Mouse (Mus musculus): ENCODE results near the gene Slc16a4. TPM values are rescaled to one million over a fixed set of nuclear protein-coding genes. Genes with fewer than 3 reads are reported as not detected.
A peak's percentile ranks its signal among the peaks of the same experiment; 100 is the strongest.
"Not testable (repeated sequence)": the region's sequence is repeated elsewhere in the genome, so short reads cannot be mapped to it uniquely, and the experiment has no call there.

Slc16a4 gene
- total RNA-seq, 2 experiments from 2014 or later = 0.35 to 0.53 TPM

DNA sequence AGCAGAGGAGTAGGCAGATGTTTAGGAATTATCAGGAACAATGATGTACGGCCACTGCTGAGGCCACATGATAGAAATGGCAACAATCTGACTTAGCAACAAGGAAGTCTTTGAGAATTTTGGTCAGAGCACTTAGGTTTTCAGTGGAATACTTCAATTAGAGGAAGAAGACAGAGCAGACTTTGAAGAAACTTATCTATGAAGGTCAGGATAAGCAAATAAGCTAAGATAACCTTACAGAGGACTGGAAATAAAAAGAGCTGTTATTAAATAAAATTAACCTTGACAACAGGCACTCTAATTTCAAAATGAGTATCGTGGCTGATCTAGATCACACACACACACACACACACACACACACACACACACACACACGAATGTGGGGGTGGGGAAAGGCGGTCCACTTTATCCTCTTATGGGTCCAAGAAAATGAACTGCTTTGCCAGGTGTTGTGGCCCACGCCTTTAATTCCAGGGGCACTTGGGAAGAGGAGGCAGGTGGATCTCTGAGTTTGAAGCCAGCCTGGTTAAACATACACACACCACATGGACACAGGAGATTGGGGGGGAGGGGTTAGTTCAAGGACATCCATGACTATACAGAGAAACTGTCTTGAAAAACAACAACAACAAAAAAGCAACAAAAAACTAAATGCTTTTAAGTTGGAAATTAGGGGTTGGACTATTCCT, 4.8 kb downstream of the Slc16a4 start:
- no peak for DNase-seq (ENCODE audit: low spot score in 2 of 2)

DNA sequence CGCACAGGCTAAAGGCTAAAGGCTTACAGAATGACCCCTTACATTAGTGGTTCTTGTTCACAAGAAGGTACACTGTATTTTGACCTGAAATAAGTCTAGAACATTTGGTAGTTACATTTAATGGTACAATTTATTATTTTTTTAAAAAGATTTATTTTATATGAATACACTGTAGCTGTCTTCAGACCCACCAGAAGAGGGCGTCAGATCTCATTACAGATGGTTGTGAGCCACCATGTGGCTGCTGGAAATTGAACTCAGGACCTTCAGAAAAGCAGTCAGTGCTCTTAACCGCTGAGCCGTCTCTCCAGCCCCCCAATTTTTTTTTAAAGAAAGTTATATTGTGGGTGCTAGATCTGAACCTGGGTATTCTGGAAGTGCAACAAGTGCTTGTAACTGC, 5.9 kb downstream of the Slc16a4 start:
- not testable (repeated sequence) for DNase-seq (ENCODE audit: low spot score in 2 of 2)

DNA sequence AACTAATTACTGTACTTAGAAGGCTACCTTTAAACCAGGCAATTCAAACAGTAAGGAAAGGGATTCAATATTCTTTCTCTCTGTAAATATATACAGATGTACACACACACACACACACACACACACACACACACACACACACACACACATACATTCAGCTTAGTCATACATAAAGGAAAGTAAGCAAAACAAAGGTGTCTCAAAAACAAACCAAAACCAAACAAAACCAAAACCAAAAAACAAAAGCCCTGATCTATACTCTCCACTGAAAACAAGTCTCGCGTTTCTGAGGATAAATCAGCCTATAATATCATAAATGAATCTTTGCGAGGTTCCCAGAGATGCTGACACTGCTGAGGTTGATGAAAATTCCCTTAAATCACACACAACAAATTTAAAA, 26.3 kb downstream of the Slc16a4 start:
- no peak for DNase-seq (ENCODE audit: low spot score in 2 of 2)

DNA sequence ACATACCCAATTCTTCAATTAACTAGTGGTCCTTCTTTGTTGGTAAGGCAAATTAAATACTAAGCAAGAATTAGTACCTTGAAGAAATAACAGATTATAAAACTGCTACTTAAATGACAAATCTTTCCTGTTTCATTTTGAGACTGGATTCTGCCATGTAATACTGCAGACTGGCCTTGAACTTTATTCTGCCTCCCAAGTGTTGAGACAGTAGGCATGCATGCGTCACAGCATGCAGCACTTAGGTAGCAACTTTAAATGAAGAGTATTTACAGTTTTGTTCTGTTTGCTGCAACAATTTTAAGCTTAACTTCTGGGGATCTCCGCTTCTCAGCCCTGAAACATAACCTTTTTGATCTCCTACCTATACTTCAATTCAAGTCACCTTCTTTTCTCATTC, 30.1 kb downstream of the Slc16a4 start:
- no peak for DNase-seq (ENCODE audit: low spot score in 2 of 2)

DNA sequence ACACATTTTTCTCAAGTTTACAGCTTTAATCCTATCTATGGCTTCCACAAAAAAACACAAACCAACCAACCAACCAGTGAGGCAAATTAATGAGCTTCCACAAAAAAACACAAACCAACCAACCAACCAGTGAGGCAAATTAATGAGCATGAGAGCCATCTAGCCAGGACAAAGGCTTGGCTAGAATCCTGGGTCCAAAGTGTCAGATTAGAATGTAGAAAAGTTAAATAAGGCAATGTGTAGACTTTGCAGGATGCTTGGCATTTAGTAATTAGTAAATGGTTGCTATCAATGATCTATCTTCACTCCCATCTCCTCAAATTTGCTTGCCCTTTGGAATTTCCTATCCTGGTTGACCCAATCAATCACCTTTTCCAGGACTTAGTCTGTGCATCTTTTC, 30.7 kb downstream of the Slc16a4 start:
- no peak for DNase-seq (ENCODE audit: low spot score in 2 of 2)

DNA sequence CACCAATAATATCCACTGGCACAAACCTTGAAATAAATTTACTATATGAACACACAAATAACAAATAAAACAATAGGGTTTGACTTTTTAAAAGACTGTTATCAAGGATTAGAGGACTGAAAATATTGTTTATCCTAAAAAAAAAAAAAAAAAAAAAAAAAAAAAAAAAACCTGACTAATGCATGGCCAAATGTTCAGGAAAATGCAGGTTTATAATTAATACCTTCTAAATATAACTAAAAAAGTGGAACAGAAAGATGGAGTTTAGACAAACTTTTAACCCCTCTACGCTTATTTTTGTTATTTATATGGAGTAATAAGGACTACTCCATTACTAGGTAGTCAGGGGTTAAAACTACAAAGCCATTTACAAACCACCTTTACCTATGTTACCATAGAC, 35.4 kb downstream of the Slc16a4 start:
- no peak for DNase-seq (ENCODE audit: low spot score in 2 of 2)

DNA sequence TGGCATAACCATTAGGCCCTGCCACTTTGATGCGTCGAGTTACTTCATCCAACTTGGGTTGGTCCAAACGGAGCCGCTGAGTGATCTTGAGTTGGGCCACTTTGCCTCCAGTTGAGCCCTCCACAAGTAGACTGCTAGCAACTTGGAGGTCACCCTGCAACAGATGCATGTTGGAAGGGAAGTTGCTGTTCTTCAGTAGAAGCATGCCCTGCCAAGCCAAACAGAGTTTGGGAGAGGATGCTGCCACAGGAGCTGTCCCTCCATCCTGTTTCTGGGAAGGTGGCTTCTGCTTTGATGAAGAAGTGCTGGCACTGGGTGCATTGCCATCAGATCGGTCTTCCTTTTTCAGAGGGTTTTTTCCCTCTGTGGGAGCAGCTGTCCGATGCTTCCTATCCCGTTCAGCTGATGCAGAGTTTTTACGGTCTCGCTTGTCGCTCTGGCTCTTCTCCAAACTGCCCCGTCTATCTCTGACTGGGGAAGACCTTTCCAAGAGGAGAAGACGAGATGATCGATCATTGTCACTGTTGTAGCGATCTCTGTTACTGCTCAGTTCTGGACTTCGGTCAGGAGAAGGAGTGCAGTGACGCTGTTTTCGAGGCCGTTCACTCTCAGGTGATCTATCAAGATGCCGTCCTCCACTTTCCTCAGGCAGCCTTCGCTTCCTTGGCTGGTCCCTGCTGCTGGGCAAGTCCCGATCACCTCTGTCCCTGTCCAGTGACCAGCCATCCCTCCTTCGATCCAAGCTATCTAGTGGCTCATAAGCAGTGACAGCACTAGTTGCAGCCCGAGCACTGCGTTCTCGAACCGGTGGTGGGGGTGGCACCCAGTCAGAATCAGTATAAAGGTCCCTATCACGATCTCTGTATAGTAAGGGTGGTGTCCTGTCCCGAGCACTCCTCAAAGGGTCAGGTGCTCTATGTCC, 39.7 kb downstream of the Slc16a4 start:
- peak; percentile 24 to 32 for DNase-seq (ENCODE audit: low spot score in 2 of 2)

DNA sequence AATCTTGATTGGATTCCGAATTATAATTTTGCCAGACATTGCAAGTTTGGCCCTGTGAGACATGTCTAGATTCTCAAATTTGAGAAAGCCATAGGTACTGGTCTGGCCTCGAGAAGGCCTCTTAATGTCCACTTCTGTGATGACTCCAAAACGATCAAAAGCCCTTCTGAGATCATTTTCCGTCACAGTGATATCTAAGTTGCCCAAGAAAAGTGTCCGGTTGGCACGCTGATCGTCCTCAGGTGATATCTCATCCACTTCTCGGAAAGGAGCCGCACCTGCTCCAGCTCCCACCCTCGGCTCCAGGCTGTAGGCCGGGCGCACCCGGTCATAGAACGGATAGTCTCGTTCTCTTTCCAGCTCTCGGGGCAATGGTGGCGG, 40.7 kb downstream of the Slc16a4 start:
- DNase-seq (ENCODE audit: low spot score in 2 of 2) = no peak

DNA sequence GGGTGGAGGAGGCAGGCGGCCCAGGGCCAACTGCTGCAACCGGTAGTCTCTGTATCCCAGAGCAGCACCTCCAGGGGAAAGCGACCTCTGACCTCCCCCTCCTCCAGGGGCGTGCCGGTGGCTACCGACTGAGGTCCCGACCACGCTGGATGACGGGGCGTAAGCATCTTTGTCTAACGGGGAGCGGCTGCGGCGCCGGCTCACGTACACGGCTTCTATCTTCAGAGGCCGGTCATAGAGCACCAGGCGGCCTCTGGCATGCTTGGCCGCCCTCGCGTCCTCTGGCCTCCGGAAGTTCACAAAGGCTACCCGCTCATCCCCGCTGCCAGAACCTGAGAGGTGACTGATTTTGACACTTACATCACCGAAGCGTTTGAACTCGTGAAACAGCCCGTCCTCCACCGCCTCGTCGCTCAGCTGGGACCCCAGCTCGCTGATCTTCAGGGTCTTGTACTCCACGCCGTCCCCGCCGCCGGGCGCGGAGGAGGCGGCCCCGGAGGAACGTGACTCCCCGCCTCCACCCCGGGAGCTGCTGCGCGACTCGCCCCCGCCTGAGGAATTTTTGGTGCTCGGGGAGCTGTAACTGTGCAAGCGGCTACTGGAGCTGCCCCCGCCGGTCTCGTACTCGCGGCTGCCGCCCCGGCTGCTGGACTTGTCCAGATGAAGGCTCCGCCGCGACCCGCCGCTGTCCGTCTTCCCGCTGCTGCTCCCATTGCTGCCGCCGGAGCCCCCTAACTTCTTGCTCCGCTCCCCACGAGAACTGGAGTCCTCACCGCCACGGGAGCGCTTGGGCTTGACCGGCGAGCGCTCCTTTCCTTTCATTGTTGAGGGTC, 41.3 kb downstream of the Slc16a4 start:
- DNase-seq (ENCODE audit: low spot score in 2 of 2) = peak; percentile 51 to 69

DNA sequence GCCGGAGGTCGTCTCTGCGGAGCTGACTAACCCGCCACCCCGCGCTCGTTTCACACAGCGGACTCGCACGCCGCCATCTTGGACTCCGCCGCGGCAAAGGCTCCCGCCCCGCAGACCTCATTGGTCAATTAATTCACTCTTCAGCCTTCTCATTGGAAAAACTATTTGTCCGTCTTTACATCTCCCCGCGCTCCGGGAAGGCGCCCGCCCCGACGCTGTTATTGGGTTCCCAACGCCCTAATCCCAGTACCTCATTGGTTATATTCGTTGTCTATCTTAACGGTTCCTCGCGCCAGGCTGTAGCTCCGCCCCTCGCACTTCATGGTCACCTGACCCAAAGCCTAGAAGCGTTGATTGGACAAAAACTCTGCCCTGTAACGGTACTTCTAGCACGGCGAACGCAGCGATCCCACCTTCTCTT, 41.9 kb downstream of the Slc16a4 start:
- peak; percentile 83 to 84 for DNase-seq (ENCODE audit: low spot score in 2 of 2)

DNA sequence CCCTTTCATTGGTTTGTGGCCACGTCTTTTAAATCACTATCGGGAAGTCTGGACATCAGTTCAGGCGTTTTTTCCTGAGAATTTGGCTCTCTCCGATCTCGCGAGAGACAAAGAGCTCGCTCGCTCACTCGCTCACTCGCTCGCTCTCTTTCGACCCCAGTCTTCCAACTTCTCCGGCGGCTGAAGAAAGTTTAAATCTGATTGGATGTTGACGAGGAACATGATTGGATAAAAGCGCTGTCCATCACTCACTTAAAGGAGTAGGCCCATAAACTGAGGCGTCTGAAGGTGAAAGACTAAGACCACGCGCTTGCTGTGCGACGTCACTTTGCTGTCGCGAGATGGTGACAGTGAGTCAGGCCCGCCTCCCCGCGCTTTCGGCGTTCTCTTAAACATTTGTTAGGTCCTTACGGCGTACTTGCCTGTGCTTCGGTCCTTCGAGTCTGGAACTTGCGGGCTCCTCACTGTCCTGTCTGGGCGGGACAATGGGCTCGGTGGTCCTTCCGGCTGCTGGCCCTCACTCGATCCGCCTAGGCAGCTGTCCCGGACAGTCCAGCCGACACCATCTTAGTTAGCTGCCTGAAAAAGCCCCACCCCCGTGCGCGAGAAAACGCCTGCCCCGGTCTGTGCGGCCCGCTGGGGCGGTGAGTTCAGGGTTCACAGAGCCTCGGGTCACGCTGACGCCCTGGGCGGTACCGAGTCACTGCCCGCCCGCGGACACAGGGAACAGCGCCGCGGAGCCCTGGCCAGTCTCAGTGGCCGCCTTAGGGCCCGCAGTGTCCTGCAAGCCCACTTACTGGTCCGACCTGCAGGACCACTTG, 42.6 kb downstream of the Slc16a4 start, which contains the start of gene Rbm15:
Gene Rbm15, minus strand, starts transcription at position 293 of the 821 bp plus-strand sequence.
- peak; percentile 89 to 91 for DNase-seq (ENCODE audit: low spot score in 2 of 2)

DNA sequence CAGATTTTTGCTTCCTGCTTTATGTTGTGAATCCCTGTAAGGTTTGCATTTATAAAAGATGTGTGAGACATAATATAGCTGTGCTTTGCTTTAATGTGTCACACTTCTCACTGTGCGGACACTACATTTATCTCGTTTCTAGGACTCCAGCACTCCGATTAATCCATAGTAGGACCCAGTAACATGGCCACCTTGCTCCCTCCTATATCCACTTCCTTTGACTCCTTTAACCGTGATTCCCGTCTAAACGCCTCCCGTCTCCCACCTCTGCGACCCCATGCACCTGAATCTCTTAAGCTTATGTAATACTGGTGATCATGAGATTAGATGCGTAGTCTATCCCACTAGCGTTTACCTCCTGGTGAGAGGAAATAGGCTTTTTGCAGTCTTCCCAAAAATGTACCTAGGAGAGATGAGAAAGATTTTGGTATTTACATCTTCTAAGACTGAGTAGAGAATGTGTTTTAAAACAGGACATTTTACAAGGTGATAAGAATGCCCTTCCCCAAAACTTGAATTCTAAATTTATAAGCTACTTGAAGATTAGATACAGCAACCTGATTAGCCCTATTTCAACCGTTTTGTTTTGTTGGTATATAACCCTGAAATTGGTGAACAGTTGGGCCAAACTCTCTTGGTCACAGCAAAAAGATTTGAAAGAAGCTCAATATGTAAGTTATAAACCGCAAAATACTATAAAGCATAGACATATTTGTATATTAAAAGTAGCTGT, 43.3 kb downstream of the Slc16a4 start:
- no peak for DNase-seq (ENCODE audit: low spot score in 2 of 2)

DNA sequence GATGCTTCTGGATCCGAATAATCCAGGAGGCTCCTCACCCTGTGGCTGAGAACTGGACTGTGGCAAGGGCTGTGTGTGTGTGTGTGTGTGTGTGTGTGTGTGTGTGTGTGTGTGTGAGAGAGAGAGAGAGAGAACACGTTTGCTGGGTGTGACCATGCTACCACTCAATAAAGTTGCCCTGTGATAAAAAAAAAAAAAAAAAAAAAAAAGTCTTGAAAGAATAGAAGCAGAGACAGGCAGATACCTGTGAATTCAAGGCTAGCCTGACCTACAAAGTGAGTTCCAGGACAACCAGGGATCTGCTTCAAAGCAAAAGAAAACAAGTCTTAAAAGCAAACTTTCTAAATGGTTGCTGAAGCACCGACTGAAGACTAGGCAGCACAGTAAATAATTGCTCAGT, 52.9 kb downstream of the Slc16a4 start:
- DNase-seq (ENCODE audit: low spot score in 2 of 2) = no peak

DNA sequence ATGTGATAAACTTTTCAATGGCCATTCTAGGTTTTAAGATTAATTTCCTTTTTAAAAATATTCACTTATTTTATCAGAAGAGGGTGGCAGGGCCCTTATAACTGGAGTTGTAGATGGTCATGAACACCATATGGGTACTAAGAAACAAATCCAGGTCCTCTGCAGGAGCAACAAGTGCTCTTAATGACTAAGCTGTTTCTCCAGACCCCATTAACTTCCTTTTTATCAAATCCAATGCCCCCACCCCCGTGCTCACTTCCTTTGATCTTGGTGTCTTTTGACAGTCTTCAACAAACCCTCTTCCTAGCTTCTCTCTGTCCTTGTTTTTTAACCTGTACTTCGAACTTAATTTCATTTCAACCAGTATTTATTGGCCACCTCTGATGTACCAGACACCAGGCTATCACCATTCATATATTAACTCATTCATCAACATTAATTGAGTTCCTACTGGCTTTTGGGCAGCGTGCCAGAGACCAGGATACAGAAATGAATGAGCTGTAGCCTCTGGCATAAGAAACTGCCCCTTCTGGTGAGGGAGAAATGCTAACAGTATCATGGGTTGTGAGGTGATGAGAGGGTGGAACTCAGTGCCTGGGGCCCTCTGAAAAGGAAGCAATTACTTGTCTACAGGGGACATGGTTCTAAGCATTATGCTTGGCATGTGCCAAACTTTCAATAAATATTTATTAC, 54.1 kb downstream of the Slc16a4 start:
- no peak for DNase-seq (ENCODE audit: low spot score in 2 of 2)

DNA sequence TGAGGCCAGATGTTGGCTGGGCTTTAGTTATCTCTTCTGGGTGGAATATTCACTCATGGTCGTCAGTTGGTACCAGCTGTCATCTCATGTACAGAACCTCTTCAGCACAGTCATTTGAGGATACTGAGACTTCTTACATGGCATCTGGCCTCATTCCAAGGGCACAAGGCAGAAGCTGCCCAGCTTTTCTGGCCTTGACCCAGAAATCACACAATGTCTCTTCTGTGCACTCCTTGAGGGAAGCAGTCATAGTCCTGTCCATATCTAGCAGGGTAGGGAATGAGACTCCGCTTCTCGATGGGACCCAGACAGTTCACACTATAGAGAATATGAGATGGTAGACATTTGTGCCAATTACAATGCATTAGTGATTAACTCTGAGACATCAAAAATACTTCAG, 58.0 kb downstream of the Slc16a4 start:
- DNase-seq (ENCODE audit: low spot score in 2 of 2) = peak in 1 of 2 experiments; percentile 42

DNA sequence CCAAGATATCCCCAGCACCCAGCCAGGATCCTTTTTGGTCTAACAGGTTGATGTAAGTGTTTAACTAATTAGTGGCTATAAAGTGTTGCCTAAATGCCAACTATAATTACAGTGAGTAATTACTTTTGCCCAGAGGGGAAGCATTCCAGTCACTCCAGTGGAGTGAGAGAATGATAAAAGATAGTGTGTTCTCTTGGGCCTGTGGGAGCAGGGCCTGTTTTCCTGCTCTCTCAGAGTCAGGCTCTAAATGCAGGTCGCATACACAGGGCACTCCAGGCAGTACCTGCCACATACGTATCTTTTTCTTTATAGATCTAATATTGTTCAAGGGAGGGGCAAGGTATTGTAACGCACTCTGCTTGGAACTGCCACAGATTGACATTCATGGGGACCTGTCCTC, 60.7 kb downstream of the Slc16a4 start:
- DNase-seq (ENCODE audit: low spot score in 2 of 2) = no peak

DNA sequence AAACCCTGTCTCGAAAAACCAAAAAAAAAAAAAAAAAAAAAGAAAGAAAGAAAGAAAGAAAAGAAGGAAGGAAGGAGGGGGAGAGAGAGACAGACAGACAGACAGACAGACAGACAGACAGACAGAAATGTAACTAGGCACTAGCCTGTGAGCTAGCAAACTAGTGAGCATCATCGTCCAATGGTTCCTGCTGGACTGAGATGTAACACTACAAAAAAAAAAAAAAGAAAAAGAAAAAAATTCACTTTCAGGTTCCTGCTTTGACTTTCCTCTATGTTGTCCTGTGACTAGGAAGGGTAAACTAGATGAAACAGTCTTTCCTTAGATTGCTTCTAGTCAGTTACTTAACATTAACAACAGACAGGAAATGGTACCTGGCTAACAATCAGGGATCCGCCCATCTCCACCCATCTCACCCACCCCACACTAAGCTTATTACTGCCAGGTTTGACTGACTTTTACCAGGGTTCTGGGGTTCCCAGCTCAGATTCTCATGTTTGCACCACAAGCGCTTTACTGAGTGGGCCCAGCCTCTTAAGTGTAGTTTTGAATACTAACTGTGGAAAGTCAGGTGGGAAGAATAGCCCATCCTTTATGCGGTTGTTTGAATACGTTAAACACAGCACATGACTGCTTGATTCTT, 64.7 kb downstream of the Slc16a4 start:
- no peak for DNase-seq (ENCODE audit: low spot score in 2 of 2)

DNA sequence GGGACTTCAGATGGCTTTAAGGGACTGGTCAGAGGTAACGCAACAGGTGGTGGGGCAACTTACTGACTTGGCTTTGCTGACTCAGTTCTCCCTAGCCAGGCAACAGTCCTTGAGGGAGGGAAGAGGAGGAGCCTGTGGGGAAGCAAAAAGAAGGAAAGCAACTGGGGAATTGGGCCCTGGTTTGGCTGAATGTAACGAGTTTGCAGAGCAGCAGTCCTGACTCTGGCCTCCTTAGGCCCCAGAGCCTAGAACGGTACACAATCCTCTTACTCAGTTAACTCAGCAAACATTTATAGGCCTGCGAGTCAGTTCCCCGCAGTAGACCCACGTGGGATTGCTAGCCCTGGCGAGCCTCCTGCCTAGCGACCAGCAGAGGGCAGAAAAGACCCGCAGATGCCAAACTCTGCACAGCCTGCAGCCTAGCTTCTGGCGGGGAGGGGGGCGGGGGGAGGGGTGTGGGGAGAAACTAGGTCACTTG, 66.0 kb downstream of the Slc16a4 start:
- DNase-seq (ENCODE audit: low spot score in 2 of 2) = peak; percentile 72 to 76
